Mouse (Mus musculus) neural tube, embryonic 11.5 days (tissue): ENCODE measurements around the gene Rinl. TPM values are rescaled to one million over a fixed set of nuclear protein-coding genes. Genes with fewer than 3 reads are reported as not detected.

Experiments
- ATAC-seq: fragments of 200-750 bp; cut with Nextera tagmentation; 2 replicates; pipeline ENCODE4 v1.8.0; 2017; ENCODE audit warnings: moderate number of reproducible peaks, mild to moderate bottlenecking, moderate TSS enrichment, moderate library complexity; ENCODE audit not compliant: insufficient read depth, low FRiP score, low TSS enrichment
- DNase-seq: peaks from one replicate; pipeline ENCODE4 v3.0.0-alpha.2; 2015; ENCODE audit warnings: low spot score
- H3K27ac ChIP-seq: fragments of 300-500 bp; sonication (generic); 2 replicates; pipeline ENCODE4 v1.5.1; 2014; ENCODE audit warnings: low read depth, mild to moderate bottlenecking, low read length
- H3K27me3 ChIP-seq: fragments of 300-500 bp; sonication (generic); 2 replicates; pipeline ENCODE4 v1.6.1; 2014; ENCODE audit warnings: mild to moderate bottlenecking, low read length, mixed read lengths; ENCODE audit not compliant: control insufficient read depth, insufficient read depth
- H3K36me3 ChIP-seq: fragments of 300-500 bp; sonication (generic); 2 replicates; pipeline ENCODE4 v1.6.1; 2014; ENCODE audit warnings: mild to moderate bottlenecking, low read length, moderate library complexity, mixed read lengths; ENCODE audit not compliant: control insufficient read depth, insufficient read depth
- H3K4me1 ChIP-seq: fragments of 300-500 bp; sonication (generic); 2 replicates; pipeline ENCODE4 v1.6.1; 2014; ENCODE audit warnings: low read length, mixed read lengths; ENCODE audit not compliant: control insufficient read depth, insufficient read depth
- H3K4me2 ChIP-seq: fragments of 300-500 bp; sonication (generic); 2 replicates; pipeline ENCODE4 v1.6.1; 2014; ENCODE audit warnings: low read depth, mild to moderate bottlenecking, moderate library complexity
- H3K4me3 ChIP-seq: fragments of 300-500 bp; sonication (generic); 2 replicates; pipeline ENCODE4 v1.5.1; 2014; ENCODE audit warnings: low read depth, low read length
- H3K9ac ChIP-seq: fragments of 300-500 bp; sonication (generic); 2 replicates; pipeline ENCODE4 v1.6.1; 2014; ENCODE audit warnings: mild to moderate bottlenecking, low read length
- H3K9me3 ChIP-seq: fragments of 300-500 bp; sonication (generic); 2 replicates; pipeline ENCODE4 v1.6.1; 2016; ENCODE audit warnings: low read length; ENCODE audit not compliant: control insufficient read depth
- WGBS: fragments of 180-500 bp; shearing (Covaris S2); extraction: QIAGEN DNeasy Blood & Tissue Kit; methylation state at CpG from one replicate; pipeline ENCODE4 v1.1.7; 2014; 5-methylcytosine and 5-hydroxymethylcytosine counted together
- polyA plus RNA-seq: library from polyadenylated mRNA; unstranded; fragments of >200 nt; fragmentation: Nextera tagmentation; extraction: Ambion mirVana; gene quantifications from 2 replicates; pipeline ENCODE4 v1.2.1, GENCODE M21; 2014

The Rinl gene
- polyA plus RNA-seq, 1 experiment from 2014 or later = 2.6 TPM

DNA sequence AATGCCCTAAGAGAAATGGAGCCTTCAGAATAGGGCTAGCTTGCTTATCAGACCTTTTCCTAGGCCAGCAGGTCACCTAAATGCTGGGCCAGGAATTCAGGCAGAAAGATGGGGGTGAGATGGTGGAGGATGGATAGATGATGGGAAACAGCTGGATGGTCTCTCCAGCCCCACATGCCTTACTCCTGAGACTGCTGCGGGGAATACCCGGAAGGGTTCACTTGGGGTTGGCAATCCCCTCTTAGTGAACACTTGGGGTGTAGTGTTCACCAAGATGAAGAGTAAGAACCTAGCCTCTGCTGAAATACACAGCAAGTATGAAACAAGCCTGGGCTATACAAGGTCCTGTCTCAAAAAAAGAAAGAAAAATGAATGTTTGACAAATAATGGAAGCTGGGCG, 466 bp downstream of the Rinl start:
- Histone ChIP-seq H3K9me3 (no peaks in the 10 kb centered on the region), H3K4me2 (no peak overlapping the region), H3K9ac (no peak overlapping the region), H3K36me3 (no peaks in the 10 kb centered on the region), H3K4me1 (no peaks in the 10 kb centered on the region), H3K27me3 (no peaks in the 10 kb centered on the region), H3K27ac (no peak overlapping the region), H3K4me3 (no peak overlapping the region)
- ATAC-seq (no peak), DNase-seq (no peak)
- 70% methylated on average over 3 of the region's 3 CpGs for WGBS

GRCm38 (mm10) chr7:28790066-28790806, 1.5 kb downstream of the Rinl start:
- no peak for DNase-seq
- 53% methylated on average over 8 of the region's 8 CpGs for WGBS
- H3K9ac ChIP-seq = no peak overlapping the region
- no peak overlapping the region for H3K4me2 ChIP-seq
- H3K27me3 ChIP-seq = no peaks in the 10 kb centered on the region
- no peaks in the 10 kb centered on the region for H3K4me1 ChIP-seq
- H3K36me3 ChIP-seq = no peaks in the 10 kb centered on the region
- H3K27ac ChIP-seq = no peak overlapping the region
- no peak for ATAC-seq
- H3K4me3 ChIP-seq = no peak overlapping the region
- no peaks in the 10 kb centered on the region for H3K9me3 ChIP-seq

GRCm38 (mm10) chr7:28791706-28792105, 2.9 kb downstream of the Rinl start:
- no peaks in the 10 kb centered on the region for H3K36me3 ChIP-seq
- H3K9me3 ChIP-seq = no peaks in the 10 kb centered on the region
- no peak for DNase-seq
- H3K4me1 ChIP-seq = no peaks in the 10 kb centered on the region
- H3K9ac ChIP-seq = no peak overlapping the region
- no peak overlapping the region for H3K27ac ChIP-seq
- no peak overlapping the region for H3K4me2 ChIP-seq
- H3K4me3 ChIP-seq = no peak overlapping the region
- H3K27me3 ChIP-seq = no peaks in the 10 kb centered on the region
- ATAC-seq = no peak

- Histone ChIP-seq H3K27me3 (no peaks in the 10 kb centered on the region), H3K9ac (no peak overlapping the region), H3K4me2 (no peak overlapping the region), H3K36me3 (no peaks in the 10 kb centered on the region), H3K27ac (no peak overlapping the region), H3K4me3 (no peak overlapping the region), H3K9me3 (no peaks in the 10 kb centered on the region), H3K4me1 (no peaks in the 10 kb centered on the region)
- 82% methylated on average over 12 of the region's 14 CpGs for WGBS
- ATAC-seq (no peak), DNase-seq (no peak)
Observed at GRCm38 (mm10) chr7:28792391-28793185, 3.8 kb downstream of the Rinl start.

DNA sequence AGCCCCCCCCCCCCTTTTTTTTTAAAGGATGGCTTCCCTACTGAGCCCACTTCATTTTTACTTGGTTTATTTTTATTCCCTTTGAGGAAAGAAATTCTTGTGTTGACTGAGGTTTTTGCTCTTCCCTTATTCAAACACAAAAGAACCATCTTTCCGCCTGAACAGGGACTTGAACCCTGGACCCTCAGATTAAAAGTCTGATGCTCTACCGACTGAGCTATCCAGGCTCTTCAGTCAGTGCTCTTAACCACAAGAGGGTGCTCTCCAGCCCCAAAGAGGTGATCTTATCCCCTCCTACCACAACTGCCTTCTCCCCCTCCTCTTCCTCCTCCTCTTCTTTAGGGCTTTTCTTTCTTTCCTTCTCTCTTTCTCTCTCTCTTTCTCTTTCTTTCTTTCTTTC, 5.1 kb downstream of the Rinl start:
- no peak overlapping the region for H3K9ac ChIP-seq
- H3K4me2 ChIP-seq = no peak overlapping the region
- no peak overlapping the region for H3K27ac ChIP-seq
- DNase-seq (no peak), ATAC-seq (no peak)
- H3K4me3 ChIP-seq = no peak overlapping the region
- no peaks in the 10 kb centered on the region for H3K27me3 ChIP-seq
- WGBS = 37% methylated on average over 2 of the region's 2 CpGs
- H3K4me1 ChIP-seq = no peaks in the 10 kb centered on the region
- H3K9me3 ChIP-seq = no peaks in the 10 kb centered on the region
- H3K36me3 ChIP-seq = no peaks in the 10 kb centered on the region

DNA sequence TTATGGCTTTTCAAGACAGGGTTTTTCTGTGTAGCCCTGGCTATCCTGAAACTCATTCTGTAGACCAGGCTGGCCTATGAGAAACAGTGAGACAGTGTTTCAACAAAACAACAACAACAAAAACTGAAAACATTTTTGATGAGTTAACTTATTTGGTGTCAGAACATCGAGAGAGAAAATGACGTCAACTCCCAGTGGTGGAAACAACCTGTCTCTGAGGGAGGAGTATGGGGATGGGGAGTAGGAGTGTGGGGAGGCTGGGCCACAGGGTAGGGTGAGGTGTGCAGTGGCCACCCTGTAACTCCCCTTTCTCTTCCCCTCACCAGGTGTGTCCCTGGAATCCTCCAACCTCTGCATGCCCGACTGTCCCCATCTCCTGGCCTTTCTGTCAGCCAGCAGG, 5.7 kb downstream of the Rinl start:
- no peaks in the 10 kb centered on the region for H3K9me3 ChIP-seq
- H3K4me2 ChIP-seq = no peak overlapping the region
- no peaks in the 10 kb centered on the region for H3K4me1 ChIP-seq
- DNase-seq = no peak
- H3K27me3 ChIP-seq = no peaks in the 10 kb centered on the region
- no peak overlapping the region for H3K27ac ChIP-seq
- H3K36me3 ChIP-seq = no peaks in the 10 kb centered on the region
- WGBS = 85% methylated on average over 3 of the region's 3 CpGs
- ATAC-seq = no peak
- H3K4me3 ChIP-seq = no peak overlapping the region
- no peak overlapping the region for H3K9ac ChIP-seq

- Histone ChIP-seq H3K27me3 (no peaks in the 10 kb centered on the region), H3K36me3 (no peaks in the 10 kb centered on the region), H3K4me2 (no peak overlapping the region), H3K4me1 (no peaks in the 10 kb centered on the region), H3K9me3 (no peaks in the 10 kb centered on the region), H3K9ac (no peak overlapping the region), H3K4me3 (no peak overlapping the region), H3K27ac (no peak overlapping the region)
- ATAC-seq (no peak), DNase-seq (no peak)
- WGBS = 80% methylated on average over 15 of the region's 15 CpGs
Observed at GRCm38 (mm10) chr7:28795832-28796231, 7.1 kb downstream of the Rinl start.

- Histone ChIP-seq H3K27me3 (no peaks in the 10 kb centered on the region), H3K9me3 (no peaks in the 10 kb centered on the region), H3K4me2 (peak overlapping the region; percentile 38), H3K4me3 (0 out of 2 replicates have a peak overlapping the region, but pooled peaks have one; percentile 6), H3K36me3 (no peaks in the 10 kb centered on the region), H3K9ac (peak overlapping the region; percentile 40), H3K27ac (no peak overlapping the region), H3K4me1 (no peaks in the 10 kb centered on the region)
- DNase-seq (peak; percentile 79), ATAC-seq (peak; percentile 50; the same call in 1 of the 2 replicates)
- WGBS = 14% methylated on average over 32 of the region's 32 CpGs
Observed at GRCm38 (mm10) chr7:28796562-28796975, 7.8 kb downstream of the Rinl start.

DNA sequence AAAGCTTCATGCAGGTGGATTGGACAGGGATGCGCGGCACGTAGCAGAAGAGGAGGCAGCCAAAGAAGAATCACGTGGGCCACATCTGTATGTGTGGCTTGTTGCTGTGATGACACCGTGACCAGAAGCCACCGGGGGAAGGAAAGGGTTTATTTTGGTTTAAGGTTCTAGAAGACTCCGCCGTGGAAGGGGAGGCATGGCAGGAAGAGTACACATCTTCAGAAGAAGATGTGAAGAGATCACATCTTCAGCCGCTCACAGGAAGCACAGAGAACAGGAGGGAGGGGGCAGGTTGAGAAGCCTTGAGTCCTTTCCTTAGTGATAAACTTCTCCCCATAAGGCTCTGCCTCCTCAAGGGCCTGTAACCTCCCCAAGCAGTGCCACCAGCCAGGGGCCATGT, 11.2 kb downstream of the Rinl start:
- Histone ChIP-seq H3K27ac (no peak overlapping the region), H3K27me3 (no peaks in the 10 kb centered on the region), H3K9ac (no peak overlapping the region), H3K9me3 (no peaks in the 10 kb centered on the region), H3K4me2 (no peak overlapping the region), H3K4me3 (no peak overlapping the region), H3K36me3 (no peaks in the 10 kb centered on the region), H3K4me1 (peaks cover 17% of the 10 kb centered on the region)
- ATAC-seq (no peak), DNase-seq (no peak)
- 94% methylated on average over 9 of the region's 9 CpGs for WGBS
